Mouse (Mus musculus): ENCODE data around the gene Pex10. TPM values are rescaled to one million over a fixed set of nuclear protein-coding genes. Genes with fewer than 3 reads are reported as not detected.
A peak's percentile ranks its signal among the peaks of the same experiment; 100 is the strongest.

Pex10 gene
- total RNA-seq (2022): 10 to 100 TPM; 19.3 to 32.9 (median 21.7) TPM

DNA sequence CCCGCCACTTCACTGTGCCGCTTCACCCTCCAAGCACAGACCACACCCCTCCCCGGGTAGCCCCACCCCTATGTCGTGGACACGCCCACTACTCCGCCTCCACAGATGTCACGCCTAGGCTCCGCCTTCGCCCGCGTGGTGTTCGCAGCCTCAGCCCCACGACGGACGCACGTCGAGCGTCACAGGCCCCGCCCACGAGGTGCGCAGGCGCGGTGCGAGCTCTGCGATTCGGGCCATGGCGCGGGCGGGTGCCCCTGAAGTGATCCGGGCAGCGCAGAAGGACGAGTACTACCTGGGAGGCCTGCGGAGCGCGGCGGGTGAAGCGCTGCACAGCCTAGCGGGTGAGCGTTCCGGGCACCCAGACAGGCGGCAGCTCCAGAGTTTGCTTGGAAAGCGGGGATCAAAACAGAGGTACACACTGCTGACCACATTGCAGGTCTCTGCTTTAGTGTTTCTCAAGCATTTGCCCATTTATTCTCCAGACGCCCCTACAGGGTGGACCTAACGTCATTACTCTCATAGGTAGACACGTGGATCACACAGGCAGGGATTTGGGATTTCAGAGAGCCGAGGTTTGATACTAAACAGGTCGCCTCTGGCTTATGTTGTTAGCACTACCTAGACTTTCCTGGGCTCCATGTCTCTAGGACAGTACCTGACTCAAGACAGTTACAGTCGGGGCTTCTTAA, at the start of gene Pex10:
TSS of gene Pex10 (plus strand) at position 183 of the 689 bp plus-strand sequence.
- peak; percentile 96 for DNase-seq

DNA sequence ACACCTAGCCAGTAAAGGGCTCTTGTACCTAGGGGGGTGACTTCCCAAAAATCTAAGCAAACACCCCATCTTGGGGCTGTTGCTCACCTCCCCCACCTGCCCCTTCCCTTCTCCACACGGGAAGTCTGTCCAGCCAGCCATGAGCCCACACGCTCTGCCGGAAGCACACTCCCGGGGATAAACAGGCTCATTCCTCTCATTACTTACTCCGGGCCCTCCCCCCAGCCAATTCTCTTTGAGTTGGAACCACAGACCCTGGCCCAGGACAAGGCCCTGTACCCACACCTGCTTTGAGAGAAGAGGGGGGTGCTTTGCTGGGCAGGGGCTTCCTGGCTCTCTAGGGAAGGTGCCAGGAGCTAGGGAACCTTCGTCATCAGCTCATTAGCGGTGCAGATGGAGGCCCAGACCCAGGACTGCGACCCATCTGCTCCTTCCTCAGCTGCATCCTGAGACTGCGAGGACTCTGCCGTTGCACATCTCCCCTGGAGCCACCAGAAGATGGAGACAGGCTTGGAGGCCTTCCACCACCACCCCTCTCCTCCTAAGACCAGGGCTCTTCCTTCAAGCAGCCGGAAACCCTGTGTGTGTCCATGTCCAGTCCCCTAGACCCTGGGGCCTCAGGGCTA, 49.5 kb upstream of the Pex10 start:
- no peak for DNase-seq

DNA sequence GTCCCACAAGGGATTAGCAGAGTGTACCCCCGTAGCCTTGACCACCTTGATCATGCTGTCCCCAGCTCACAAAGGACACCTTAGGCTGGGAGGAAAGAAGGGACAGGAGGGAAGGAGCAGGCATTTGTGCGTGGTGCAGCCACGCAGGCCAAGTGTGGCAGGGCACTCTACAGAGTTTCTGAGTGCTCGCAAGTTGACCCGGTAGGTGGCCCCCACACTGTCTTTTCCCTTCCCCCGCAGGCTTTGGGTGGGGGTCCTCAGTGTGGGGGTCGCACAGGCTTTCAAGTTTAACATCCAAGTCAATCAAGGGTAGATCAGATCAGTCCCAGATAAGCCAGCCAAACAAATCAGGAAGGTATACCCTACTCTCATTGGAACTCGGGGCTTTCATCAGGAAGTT, 48.8 kb upstream of the Pex10 start:
- DNase-seq: no peak

DNA sequence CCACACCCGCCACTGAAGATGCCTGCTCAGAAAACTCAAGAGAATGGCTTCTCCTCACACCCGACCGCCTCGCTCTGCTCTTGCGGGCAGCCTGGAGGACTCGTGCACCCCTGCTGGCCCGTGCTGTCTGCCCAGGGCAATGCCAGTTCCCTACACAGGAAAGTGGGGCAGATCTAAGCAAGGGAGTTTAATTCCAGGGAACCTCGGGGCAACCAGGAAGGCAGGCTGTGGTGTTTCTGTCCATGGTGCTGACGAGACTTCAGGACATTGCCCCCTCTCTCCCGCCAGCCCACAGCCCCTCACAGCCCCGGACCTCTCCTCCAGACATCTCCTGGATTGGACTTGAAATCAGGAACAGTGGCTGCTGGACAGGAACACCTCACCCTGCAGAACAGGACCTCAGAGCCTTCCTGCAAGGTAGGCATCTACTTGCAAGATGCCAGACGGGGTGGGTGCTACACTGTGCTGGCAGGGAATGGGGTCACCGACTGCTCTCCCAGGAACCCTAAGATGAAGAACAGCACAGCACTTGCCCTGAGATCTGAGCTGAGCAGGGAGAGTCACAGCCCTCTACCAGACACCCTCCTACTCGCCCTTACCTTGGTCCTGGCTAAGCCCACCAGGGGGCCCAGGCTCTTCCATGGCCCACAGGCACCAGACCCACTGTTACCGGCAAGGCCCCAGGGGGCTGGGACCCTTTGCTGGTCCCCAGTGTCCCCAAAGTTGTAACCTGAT, 48.0 kb upstream of the Pex10 start:
- DNase-seq: no peak

DNA sequence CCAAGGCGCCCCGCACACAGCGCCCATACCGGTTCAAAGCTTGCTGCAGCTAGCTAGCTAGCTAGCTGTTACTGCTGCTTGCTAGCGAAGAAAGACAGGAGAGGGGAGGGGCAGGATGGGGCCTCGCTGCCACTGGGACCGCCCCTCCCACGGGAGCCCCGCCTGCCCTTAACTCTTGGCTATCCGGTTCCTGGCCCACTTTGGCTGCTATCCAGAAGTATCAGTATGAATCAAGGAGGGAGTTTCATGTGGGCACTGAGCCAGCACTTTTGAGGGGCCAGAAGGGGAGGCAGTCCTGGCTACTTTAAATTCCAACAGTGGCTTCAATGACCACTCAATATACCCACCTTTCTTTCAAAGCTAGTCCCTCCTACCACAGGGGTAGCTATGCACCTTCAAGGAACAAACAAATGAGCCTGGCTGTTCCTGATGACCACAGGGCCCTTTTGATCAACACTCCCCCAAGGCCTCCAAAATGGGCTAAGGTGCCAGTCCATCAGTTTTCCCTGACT, 47.4 kb upstream of the Pex10 start:
- no peak for DNase-seq

DNA sequence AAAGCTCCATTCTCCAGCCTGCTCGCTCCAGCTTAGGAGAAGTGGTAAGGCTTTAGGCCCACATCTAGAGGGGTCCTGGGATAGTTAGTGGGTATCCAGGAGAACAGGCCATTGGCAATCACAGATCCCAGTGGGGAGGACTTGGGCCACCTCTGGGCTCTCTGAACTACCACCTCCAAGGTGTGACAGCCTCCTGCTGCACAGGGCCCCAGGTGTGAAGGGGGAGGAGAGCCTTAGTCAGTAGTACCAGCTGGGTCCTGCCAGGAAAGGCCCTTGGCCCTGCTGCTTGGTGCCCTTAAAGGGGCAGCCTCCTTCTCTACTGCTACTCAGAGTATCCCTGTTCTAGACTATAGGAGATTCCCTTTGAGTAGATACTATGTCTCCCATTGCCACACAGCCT, 46.7 kb upstream of the Pex10 start:
- DNase-seq: no peak

DNA sequence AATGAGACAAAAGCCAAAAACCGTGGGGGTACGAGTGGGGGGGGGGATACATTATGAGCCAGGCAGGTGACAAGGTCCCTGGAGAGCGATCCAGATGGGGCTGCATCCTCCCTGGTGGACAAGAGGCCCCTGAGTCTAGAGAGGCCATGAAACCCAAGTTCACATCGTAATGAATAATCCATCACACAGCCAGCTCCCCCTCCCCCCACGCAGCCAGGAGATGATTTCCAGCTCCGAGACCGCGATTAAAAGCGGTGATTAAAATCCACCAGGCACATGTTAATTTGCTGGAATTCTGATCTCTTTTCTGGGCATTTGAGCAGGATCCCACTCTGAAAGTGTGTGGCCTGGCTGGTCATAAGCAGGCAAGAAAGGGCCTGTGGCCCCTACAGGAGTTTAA, 46.0 kb upstream of the Pex10 start:
- DNase-seq: no peak

DNA sequence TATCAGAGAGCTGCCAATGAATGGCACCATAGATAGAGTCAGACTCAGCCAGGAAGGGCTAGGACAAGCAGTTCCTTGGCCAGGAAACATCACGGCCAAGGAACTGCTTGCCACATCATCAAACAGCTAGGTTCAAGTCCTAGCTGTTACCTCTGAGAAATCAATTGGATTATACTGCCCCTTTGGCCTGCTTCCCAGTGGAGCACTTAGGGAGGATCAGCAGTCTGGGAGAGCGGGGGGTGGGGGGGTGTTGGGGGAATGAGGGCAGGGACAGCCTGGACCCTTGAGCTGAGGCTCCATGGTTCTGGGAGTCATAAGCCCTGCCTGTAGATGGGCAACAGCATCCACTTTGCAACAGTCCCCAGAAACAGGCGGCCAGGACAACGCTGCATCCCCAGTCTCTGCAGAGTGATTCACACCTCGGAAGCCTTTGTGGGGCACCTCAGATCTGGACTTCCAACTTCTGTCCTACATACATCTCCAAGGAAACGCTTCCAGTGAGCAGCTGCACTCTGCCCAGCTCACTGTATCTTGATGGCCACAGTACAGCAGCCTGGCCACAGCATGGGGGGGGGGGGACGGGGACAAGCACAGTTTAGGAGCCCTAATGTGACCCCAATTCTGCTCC, 44.5 kb upstream of the Pex10 start:
- DNase-seq: no peak

DNA sequence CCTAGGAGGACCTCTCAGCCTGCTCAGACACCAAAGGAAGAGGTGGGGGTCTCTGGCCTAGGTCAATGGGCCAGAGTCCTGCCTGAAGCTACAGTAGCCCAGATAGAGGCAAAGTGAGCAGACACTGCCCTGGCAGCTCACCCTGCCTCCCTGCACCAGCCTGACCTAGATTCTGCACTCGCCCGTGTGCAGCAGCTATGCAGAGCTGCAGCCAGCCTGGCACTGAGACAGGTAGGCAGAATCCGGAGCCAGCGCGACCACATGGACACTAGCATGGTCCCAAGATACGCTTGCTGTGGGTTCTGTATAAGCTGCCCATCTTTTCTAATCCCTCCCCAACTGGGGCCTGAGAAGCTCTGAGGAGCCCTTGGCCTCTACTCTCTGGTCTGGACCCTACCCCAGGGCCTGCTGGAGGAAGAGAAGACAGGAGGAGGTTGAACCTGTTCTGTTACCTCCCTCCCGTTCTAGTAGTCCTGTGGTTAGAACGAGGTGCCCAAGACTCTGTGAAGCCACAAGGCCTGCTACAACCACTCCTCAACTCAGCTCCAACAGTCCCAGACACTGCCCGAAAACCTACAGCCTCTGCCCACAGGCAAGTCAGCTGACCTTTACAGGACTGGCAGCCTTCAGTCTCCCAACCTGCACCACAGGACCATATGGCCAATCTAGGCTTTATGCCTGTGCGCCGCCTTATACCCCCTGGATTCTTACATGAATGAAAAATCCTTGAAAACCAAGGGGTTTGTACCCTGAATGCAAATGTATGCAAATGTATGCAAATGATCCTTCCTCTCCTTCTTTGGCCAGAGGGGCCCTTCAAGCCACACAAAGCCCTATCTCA, 42.4 kb upstream of the Pex10 start:
- DNase-seq: no peak

DNA sequence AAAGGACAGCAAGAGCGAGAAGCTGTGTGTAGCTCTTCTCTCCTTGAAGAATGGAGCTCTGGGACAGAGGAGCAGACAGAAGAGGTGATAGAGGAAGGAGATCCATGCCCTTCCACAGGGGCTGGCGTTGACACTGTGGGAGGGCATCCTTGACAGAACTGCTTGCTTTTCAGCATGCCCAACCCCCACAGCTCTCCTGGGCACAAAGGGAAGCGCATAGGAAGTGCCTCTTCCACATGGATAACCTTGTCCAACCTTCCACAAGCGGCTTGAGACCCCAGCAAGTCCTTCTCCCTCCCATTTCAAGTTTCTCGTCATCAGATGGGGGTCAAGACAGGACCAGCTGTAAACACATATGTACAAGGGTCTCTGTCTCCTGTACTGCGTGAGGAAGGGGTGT, 33.7 kb upstream of the Pex10 start:
- DNase-seq: no peak

DNA sequence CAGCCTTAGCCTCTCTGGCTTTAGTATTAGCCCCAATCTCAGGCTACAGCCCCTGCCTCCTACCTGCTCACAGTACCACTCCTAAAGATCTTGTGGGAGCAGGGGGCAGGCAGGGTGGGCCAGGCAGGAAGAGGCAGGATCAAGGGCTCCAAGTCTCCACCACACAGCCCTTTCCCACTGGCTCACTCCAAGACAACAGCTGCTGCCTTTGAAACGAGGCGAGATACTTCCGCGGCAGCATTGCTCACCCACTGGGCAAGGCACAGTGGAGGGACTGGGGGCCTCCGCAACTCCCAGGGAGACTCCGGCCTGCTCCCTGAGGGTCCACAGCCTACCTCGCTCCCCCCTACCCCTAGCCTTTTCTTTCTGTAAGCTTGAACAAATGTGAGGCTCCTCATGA, 32.6 kb upstream of the Pex10 start:
- no peak for DNase-seq

DNA sequence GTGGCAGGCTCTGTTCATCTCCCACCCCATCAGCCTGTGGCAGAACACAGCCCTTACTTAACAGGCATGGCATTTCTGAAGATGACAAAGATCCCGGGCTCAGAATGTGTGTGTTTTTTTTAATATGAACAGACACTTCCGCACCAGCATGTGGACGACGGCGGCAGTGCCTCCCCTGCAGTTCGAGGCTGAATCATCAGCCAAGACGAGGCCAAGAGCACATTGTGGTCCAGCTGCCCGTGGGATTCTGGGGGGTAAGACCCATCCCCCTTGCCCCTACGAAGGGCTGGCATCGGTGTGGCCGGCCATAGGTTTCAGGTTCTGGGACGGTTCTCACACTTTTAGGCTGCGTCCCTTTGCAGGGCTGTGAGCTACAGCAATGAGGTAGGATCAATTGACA, 32.0 kb upstream of the Pex10 start:
- no peak for DNase-seq

DNA sequence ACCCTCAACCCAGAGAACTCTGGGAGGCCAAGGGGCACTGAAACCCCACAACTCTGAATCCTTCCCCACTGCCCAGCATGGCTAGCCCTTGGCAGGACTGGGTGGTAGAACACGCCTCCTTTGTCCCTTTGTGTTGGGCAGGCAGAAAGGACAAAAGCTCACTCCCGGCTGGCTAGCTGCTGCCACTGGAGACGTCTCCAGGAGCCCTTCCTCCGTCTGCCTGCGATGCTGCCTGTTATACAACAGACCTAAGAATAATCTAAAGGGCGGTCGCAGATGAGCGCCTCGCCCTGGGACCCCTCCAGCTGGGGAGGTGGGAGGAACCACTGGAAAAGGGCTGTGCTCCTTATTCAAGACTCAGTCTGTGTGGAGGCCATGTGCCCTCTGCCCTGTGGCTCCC, 26.6 kb upstream of the Pex10 start:
- no peak for DNase-seq

DNA sequence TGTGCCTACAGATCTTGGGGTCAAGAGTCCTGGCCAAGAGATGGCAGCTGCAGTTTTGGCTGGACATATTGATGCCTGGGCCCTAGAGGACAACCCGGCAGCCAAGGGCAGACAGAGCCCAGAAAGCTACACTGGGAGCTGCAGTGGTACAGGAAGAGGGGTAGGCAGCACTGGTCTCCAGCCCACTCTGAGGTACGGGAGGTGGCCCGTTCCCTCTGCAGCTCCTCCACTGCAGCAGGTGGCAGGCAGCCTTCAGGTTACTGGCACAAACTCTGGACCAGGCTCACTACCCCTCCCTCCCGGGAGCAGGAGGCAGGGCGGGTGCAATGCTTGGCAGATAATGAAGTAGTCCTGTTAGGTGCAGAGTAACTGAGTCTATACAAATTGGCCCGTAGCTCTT, 26.1 kb upstream of the Pex10 start:
- DNase-seq: no peak

DNA sequence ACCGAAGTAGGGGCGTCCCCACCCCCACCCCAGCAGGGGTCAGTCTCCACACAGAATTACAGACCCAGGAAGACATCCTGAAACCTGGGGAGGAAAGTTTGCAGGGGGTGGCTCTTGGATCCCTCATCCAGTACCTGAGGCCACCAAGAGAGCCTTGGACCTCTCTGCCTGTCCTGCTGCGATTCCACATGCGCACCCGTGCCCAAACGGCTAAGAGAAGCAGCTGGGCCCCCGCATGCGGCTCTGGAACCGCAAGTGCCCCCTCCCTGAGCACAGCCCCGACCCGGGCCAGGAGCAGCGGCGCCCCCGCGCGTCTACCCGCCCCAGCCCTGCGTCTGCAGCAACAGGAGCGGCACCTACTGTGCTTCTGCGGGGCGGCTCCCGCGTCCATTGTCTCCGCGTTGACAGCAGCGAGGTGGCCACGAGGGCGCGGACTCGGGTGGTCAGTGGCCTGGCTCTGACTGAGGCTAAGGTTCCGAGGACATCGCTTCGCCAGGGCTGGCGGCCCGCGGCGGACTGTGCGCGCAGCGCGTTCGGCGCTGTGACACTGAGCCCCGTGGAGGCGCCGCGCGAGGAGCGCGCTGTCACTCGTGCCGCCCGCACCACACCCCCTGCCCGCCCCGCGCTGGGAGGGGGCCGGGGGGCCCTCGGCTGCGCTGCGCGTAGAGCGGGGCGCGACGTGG, 24.1 kb upstream of the Pex10 start:
- no peak for DNase-seq

DNA sequence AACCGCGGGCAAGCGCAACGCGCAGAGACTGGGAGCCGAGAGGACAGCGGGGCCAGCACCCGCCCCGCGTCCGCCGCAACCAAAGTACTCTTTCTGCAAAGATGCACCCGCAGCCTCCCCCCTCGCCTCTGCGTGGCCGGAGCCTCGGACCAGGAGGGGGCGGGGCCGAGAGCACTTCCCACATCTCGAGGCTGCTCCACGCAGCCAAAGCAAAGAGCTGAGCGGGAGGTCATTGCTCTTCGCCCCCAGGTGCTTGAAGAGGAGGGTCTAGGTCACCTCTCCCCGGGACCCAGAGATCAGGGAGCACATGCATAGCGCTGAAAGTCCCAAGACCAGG, 23.6 kb upstream of the Pex10 start:
- DNase-seq: no peak

DNA sequence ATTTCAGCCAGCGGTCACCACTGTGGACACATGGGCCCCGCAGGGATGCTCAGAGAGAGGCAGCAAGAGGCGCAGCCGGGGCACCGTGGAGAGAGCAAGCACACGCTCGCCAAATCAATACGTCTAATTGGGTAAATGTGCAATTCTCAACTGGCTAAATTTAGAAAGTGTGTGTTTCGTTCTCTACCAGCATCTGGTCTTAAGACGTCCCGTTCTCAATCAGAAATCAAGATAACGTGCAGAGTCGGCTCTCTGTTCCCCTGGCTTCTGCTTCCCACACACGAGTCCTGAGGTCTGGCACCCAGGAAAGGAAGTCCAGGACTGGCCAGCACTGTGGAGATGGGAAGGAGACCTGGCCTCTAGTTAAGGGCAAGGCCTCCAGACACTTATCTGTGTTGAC, 20.2 kb upstream of the Pex10 start:
- no peak for DNase-seq

DNA sequence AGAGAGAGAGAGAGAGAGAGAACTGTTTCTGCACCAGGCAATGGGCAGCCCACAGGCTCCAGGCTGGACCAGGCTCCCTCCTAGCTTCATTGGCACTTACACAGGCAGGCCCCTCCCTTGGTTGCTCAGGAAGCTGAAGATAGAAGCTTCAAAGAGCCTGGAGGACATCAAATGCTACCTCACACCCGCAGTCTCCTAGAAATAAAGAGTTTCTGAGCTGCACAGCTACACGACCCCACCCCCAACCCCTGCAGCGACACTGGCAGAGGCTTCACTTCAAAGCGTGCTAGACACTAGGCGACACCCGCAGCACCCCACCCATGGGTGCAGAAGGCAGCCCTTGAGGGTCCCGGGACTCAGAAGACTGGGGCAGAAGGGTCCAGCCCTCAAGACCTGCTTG, 16.7 kb upstream of the Pex10 start:
- DNase-seq: no peak

DNA sequence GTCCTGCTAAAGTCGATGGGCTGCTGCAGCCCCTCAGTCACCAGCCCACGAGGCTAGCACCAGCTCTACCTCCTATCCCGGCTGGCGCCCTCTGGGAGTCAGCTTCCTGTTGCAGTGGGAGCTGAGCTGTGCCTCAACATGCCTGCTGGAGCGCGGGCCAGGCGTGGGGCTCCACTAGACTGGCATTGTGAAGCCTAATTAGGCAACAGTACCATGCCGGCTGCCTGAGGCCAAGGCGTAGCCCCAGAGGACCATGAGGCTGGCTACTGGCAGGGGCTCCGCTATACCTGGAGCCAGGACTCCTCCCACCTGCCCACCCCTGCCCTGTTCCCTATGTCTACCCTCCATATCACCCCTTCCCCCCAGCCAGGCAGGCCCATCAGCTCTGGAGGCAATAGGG, 10.1 kb upstream of the Pex10 start, which contains the start of gene Plch2:
TSS of gene Plch2 (minus strand) at position 61 of the 400 bp plus-strand sequence.
- no peak for DNase-seq

DNA sequence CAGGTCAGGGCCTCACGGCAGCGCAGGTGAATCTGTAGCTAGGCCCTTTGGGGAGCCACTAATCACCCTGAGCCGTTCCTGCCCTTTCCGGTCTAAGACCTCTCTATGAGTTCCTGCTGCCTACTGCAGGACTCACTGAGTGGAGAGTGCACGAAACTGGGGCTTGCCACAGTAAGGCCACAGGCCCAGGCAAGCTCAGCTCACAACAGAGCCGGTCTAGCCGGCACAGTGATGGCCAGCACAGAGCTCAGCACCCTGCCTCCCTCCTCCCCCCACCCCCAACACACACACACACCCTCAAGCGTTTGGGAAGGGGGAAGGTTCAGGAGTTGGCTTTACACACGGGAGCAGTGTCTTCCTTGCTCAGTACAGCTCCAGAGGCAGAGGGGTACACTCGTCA, 8.5 kb upstream of the Pex10 start:
- DNase-seq: no peak

DNA sequence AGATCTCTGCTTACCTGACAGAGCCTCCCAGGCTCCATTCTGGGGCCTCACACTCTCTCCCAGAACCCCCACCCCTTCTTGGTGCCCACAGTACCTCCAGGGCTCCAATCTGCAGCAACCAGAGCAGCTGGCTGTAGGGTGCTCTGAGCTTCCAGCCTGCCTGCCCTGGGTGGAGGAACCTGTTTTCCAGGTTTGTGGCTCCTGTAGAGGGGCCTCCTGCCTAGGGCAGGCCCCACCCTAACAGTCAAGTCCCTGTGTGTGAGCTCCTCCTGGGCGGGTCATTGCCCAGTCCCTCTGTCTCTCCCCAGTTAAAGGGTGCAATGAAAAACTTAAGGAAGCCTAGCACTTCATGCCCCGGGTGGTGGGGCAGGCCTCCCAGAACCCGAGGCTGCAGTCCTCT, 2.9 kb upstream of the Pex10 start:
- no peak for DNase-seq

DNA sequence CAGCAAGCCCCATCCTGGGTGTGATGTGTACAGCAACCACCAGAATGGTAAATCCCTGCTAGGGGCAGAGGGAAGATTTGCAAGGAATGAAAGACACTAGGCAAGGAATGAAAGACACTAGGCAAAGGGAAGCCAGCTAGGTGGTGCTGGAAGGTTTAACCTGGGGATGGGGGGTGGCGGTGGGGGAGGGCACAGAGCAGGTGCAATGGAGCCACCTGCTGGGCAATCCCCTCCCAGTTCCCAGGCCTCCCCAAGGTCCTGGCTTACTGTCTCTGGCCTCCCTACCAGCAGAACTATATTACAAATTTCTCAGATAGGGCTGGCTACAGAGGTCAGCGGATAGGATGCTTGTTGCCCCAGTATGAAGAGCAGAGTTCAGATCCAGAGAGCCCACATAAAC, 2.3 kb upstream of the Pex10 start:
- DNase-seq: no peak
